Mouse (Mus musculus): ENCODE data around the gene Ankrd44. TPM values are rescaled to one million over a fixed set of nuclear protein-coding genes. Genes with fewer than 3 reads are reported as not detected.

Gene Ankrd44
- polyA plus RNA-seq, 1 experiment from 2014 or later = 16.0 TPM

- Histone ChIP-seq H3K9me3 (ENCODE audit: control insufficient read depth, low read length) (no peaks in the 10 kb centered on the region), H3K4me1 (replicated peaks; ENCODE audit: control insufficient read depth, insufficient read depth, low read length) (peaks cover 10% of the 10 kb centered on the region), H3K27me3 (replicated peaks; ENCODE audit: control insufficient read depth, insufficient read depth, low read length) (no peaks in the 10 kb centered on the region), H3K4me3 (ENCODE audit: low read depth, low read length) (no peak overlapping the region), H3K4me2 (ENCODE audit: low read length) (no peak overlapping the region), H3K36me3 (ENCODE audit: control insufficient read depth, insufficient read depth, low read length) (no peaks in the 10 kb centered on the region), H3K27ac (ENCODE audit: low read depth) (no peak overlapping the region), H3K9ac (ENCODE audit: low read length) (no peak overlapping the region)
- no peak for ATAC-seq (replicated peaks; ENCODE audit: low FRiP score, low TSS enrichment, low read depth)
- DNase-seq (ENCODE audit: low spot score) = no peak
- 38% methylated on average over 3 of the region's 3 CpGs for WGBS
Observed at GRCm38 (mm10) chr1:54749516-54749915, 176.7 kb downstream of the Ankrd44 start.

DNA sequence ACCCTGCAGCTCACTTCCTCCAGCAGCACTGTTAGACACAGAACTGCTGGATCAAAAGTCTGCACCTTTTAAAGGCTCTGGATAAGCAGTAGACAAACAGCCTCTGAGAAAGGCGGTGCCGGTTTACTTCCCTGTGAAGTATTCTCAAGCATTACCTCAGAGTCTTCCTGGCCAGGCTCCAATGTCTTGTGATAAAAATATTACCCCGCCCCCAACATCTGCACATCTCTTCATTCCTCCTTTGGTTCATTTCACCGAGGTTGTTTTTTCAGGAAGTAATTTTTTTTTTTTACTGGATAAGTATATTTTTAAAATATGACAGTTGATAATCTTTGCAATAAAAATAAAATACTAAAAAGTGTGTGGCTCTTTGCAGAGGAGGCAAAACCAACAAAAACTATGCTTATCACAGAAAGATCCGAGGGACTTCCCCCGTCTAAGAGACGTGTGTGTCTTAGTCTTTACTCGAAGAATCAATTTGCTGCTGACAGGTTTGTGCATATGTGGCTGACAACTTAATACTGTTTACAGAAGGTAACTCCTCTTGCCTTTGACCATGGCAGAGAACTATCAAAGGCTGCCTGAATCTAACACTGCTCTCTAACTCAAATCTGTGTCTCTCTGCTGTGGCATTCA lies 178.3 kb downstream of the Ankrd44 start:
- Histone ChIP-seq H3K4me2 (ENCODE audit: low read length) (no peak overlapping the region), H3K4me1 (replicated peaks; ENCODE audit: control insufficient read depth, insufficient read depth, low read length) (peaks cover 10% of the 10 kb centered on the region), H3K9ac (ENCODE audit: low read length) (no peak overlapping the region), H3K4me3 (ENCODE audit: low read depth, low read length) (no peak overlapping the region), H3K36me3 (ENCODE audit: control insufficient read depth, insufficient read depth, low read length) (no peaks in the 10 kb centered on the region), H3K27ac (ENCODE audit: low read depth) (no peak overlapping the region), H3K27me3 (replicated peaks; ENCODE audit: control insufficient read depth, insufficient read depth, low read length) (no peaks in the 10 kb centered on the region), H3K9me3 (ENCODE audit: control insufficient read depth, low read length) (no peaks in the 10 kb centered on the region)
- DNase-seq (ENCODE audit: low spot score) = peak; percentile 55
- WGBS = 19% methylated on average over 8 of the region's 8 CpGs
- ATAC-seq (replicated peaks; ENCODE audit: low FRiP score, low TSS enrichment, low read depth) = peak; percentile 62; the same call in 1 of the 2 replicates

DNA sequence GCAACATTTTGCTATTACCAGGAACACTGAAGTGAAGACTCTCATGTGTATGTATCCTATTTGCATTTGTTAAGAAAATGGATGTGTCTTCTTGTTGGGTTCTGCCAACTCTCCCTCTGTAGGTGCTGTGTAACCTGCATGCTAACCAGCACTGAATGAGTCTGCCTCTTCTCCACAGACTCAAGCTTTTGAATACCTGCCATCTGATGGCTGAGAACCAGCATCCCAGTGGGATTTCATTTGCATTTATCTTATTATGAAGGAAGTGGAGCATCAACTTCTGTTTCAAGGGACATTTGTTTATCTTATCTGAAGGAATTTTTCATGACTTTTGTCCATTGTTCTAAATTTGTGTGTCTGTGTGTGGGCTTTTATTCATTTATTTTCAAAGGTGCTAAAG lies 180.5 kb downstream of the Ankrd44 start:
- Histone ChIP-seq H3K4me1 (replicated peaks; ENCODE audit: control insufficient read depth, insufficient read depth, low read length) (peaks cover 10% of the 10 kb centered on the region), H3K4me3 (ENCODE audit: low read depth, low read length) (no peak overlapping the region), H3K36me3 (ENCODE audit: control insufficient read depth, insufficient read depth, low read length) (no peaks in the 10 kb centered on the region), H3K27ac (ENCODE audit: low read depth) (no peak overlapping the region), H3K27me3 (replicated peaks; ENCODE audit: control insufficient read depth, insufficient read depth, low read length) (no peaks in the 10 kb centered on the region), H3K9ac (ENCODE audit: low read length) (no peak overlapping the region), H3K9me3 (ENCODE audit: control insufficient read depth, low read length) (no peaks in the 10 kb centered on the region), H3K4me2 (ENCODE audit: low read length) (no peak overlapping the region)
- DNase-seq (ENCODE audit: low spot score) (no peak), ATAC-seq (replicated peaks; ENCODE audit: low FRiP score, low TSS enrichment, low read depth) (no peak)

DNA sequence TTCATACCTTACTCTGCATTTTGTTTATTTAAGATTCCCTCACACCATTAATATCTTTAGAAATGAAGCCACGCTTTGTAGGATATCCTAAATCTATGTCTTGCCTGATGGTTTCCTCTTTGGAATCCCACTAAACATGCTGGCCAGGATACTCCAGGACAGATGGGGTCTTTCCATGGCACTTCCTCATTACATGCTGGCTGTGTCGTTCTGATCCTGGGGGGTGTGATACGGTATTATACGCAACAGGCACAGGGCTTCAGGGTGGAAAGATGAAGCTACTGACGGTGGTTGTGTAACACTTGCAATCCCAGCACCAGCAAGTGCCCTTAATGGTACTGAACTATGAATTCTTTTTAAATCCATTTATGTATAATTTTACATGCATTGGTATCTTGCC lies 182.0 kb downstream of the Ankrd44 start:
- no peak overlapping the region for H3K9ac ChIP-seq (ENCODE audit: low read length)
- H3K4me1 ChIP-seq (replicated peaks; ENCODE audit: control insufficient read depth, insufficient read depth, low read length) = peaks cover 3% of the 10 kb centered on the region
- H3K4me3 ChIP-seq (ENCODE audit: low read depth, low read length) = no peak overlapping the region
- DNase-seq (ENCODE audit: low spot score) (no peak), ATAC-seq (replicated peaks; ENCODE audit: low FRiP score, low TSS enrichment, low read depth) (no peak)
- WGBS = 77% methylated on average over 5 of the region's 5 CpGs
- no peaks in the 10 kb centered on the region for H3K9me3 ChIP-seq (ENCODE audit: control insufficient read depth, low read length)
- H3K4me2 ChIP-seq (ENCODE audit: low read length) = no peak overlapping the region
- no peaks in the 10 kb centered on the region for H3K36me3 ChIP-seq (ENCODE audit: control insufficient read depth, insufficient read depth, low read length)
- H3K27me3 ChIP-seq (replicated peaks; ENCODE audit: control insufficient read depth, insufficient read depth, low read length) = no peaks in the 10 kb centered on the region
- no peak overlapping the region for H3K27ac ChIP-seq (ENCODE audit: low read depth)

DNA sequence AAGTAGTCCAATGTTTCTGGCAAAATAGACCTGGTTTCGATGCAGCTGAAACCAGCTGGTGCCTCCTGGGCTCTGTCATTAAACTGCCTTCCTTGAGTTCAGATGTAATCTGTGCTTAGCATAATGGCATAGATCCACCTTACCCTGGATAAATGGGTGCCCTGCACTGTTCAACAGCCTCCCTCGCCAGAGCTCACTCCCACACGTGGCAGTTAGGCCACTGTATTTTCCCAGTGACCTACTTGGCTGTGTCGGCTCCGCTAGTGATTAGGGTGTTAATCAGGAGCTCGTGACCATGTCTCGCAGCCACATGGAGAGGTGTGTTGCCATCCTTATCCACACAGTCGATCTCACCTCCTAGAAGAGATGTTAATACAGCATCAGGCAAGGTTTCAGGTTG lies 183.1 kb downstream of the Ankrd44 start:
- ATAC-seq (replicated peaks; ENCODE audit: low FRiP score, low TSS enrichment, low read depth) (no peak), DNase-seq (ENCODE audit: low spot score) (no peak)
- Histone ChIP-seq H3K27me3 (replicated peaks; ENCODE audit: control insufficient read depth, insufficient read depth, low read length) (no peaks in the 10 kb centered on the region), H3K9me3 (ENCODE audit: control insufficient read depth, low read length) (no peaks in the 10 kb centered on the region), H3K4me1 (replicated peaks; ENCODE audit: control insufficient read depth, insufficient read depth, low read length) (peaks cover 3% of the 10 kb centered on the region), H3K4me3 (ENCODE audit: low read depth, low read length) (no peak overlapping the region), H3K4me2 (ENCODE audit: low read length) (no peak overlapping the region), H3K27ac (ENCODE audit: low read depth) (no peak overlapping the region), H3K36me3 (ENCODE audit: control insufficient read depth, insufficient read depth, low read length) (no peaks in the 10 kb centered on the region), H3K9ac (ENCODE audit: low read length) (no peak overlapping the region)
- 85% methylated on average over 8 of the region's 8 CpGs for WGBS

- Histone ChIP-seq H3K9ac (ENCODE audit: low read length) (no peak overlapping the region), H3K36me3 (ENCODE audit: control insufficient read depth, insufficient read depth, low read length) (no peaks in the 10 kb centered on the region), H3K27ac (ENCODE audit: low read depth) (no peak overlapping the region), H3K4me3 (ENCODE audit: low read depth, low read length) (no peak overlapping the region), H3K27me3 (replicated peaks; ENCODE audit: control insufficient read depth, insufficient read depth, low read length) (no peaks in the 10 kb centered on the region), H3K4me2 (ENCODE audit: low read length) (no peak overlapping the region), H3K9me3 (ENCODE audit: control insufficient read depth, low read length) (no peaks in the 10 kb centered on the region), H3K4me1 (replicated peaks; ENCODE audit: control insufficient read depth, insufficient read depth, low read length) (no peaks in the 10 kb centered on the region)
- DNase-seq (ENCODE audit: low spot score) (no peak), ATAC-seq (replicated peaks; ENCODE audit: low FRiP score, low TSS enrichment, low read depth) (no peak)
- WGBS = 76% methylated on average over 5 of the region's 5 CpGs
Observed at GRCm38 (mm10) chr1:54740936-54741335, 185.3 kb downstream of the Ankrd44 start.

DNA sequence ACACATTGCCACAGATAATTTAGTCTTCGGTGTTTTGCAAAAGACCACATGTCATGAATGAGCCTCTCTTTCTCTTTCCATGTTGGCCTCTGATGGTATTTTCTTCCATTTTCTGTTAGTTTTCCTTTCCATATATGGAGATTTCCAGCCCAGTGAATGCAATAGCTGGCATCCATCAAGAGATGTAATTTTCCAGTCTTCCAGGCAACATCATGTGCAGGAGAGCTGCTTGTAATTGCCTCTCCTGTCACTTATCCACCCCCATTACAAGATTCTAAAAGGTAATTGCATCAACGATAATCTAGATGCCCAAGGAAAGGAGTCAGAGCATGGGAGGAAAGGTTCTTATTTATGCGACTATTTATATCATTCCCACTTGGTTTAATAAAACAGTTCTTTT lies 188.7 kb downstream of the Ankrd44 start:
- no peak overlapping the region for H3K4me2 ChIP-seq (ENCODE audit: low read length)
- no peaks in the 10 kb centered on the region for H3K4me1 ChIP-seq (replicated peaks; ENCODE audit: control insufficient read depth, insufficient read depth, low read length)
- no peaks in the 10 kb centered on the region for H3K27me3 ChIP-seq (replicated peaks; ENCODE audit: control insufficient read depth, insufficient read depth, low read length)
- H3K9me3 ChIP-seq (ENCODE audit: control insufficient read depth, low read length) = no peaks in the 10 kb centered on the region
- H3K27ac ChIP-seq (ENCODE audit: low read depth) = no peak overlapping the region
- ATAC-seq (replicated peaks; ENCODE audit: low FRiP score, low TSS enrichment, low read depth) (no peak), DNase-seq (ENCODE audit: low spot score) (no peak)
- H3K9ac ChIP-seq (ENCODE audit: low read length) = no peak overlapping the region
- no peak overlapping the region for H3K4me3 ChIP-seq (ENCODE audit: low read depth, low read length)
- WGBS = 88% methylated on average over 3 of the region's 3 CpGs
- no peaks in the 10 kb centered on the region for H3K36me3 ChIP-seq (ENCODE audit: control insufficient read depth, insufficient read depth, low read length)

GRCm38 (mm10) chr1:54734917-54735664 lies 191.1 kb downstream of the Ankrd44 start:
- DNase-seq (ENCODE audit: low spot score) (no peak), ATAC-seq (replicated peaks; ENCODE audit: low FRiP score, low TSS enrichment, low read depth) (no peak)
- no peak overlapping the region for H3K27ac ChIP-seq (ENCODE audit: low read depth)
- no peaks in the 10 kb centered on the region for H3K36me3 ChIP-seq (ENCODE audit: control insufficient read depth, insufficient read depth, low read length)
- H3K9me3 ChIP-seq (ENCODE audit: control insufficient read depth, low read length) = no peaks in the 10 kb centered on the region
- no peaks in the 10 kb centered on the region for H3K27me3 ChIP-seq (replicated peaks; ENCODE audit: control insufficient read depth, insufficient read depth, low read length)
- no peak overlapping the region for H3K9ac ChIP-seq (ENCODE audit: low read length)
- WGBS = 76% methylated on average over 17 of the region's 17 CpGs
- no peak overlapping the region for H3K4me3 ChIP-seq (ENCODE audit: low read depth, low read length)
- no peaks in the 10 kb centered on the region for H3K4me1 ChIP-seq (replicated peaks; ENCODE audit: control insufficient read depth, insufficient read depth, low read length)
- H3K4me2 ChIP-seq (ENCODE audit: low read length) = no peak overlapping the region

DNA sequence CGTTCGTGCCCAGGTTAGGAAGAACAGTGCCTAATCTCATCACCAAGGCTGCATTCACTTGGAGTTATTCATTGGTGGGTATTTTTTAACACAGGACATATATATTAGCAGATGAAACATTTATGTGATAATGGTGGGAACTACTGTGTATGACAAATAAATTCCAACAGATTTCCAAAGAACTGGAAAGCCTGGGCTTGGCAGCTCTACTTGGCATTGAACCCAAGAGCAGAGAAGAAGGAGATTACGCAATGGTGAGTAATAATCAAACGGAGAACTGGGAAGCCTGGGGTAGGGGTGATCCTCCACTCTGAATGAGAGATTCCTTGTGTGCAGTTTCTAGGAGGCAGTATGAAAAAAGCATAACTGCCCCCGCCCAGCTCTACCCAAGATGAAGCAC lies 196.9 kb downstream of the Ankrd44 start:
- no peaks in the 10 kb centered on the region for H3K9me3 ChIP-seq (ENCODE audit: control insufficient read depth, low read length)

More for the DNA sequence above, 196.9 kb downstream of the Ankrd44 start:
- H3K27me3 ChIP-seq (replicated peaks; ENCODE audit: control insufficient read depth, insufficient read depth, low read length) = no peaks in the 10 kb centered on the region
- no peak overlapping the region for H3K4me2 ChIP-seq (ENCODE audit: low read length)
- no peaks in the 10 kb centered on the region for H3K4me1 ChIP-seq (replicated peaks; ENCODE audit: control insufficient read depth, insufficient read depth, low read length)
- H3K9ac ChIP-seq (ENCODE audit: low read length) = no peak overlapping the region
- DNase-seq (ENCODE audit: low spot score) (no peak), ATAC-seq (replicated peaks; ENCODE audit: low FRiP score, low TSS enrichment, low read depth) (no peak)
- no peak overlapping the region for H3K4me3 ChIP-seq (ENCODE audit: low read depth, low read length)
- 0 out of 2 replicates have a peak, but pooled peaks cover 6% of the 10 kb centered on the region for H3K36me3 ChIP-seq (ENCODE audit: control insufficient read depth, insufficient read depth, low read length)
- WGBS = 91% methylated on average over 5 of the region's 5 CpGs
- H3K27ac ChIP-seq (ENCODE audit: low read depth) = no peak overlapping the region
